Mouse (Mus musculus) cerebellum, adult 9-10 months (tissue): ENCODE measurements around the gene Ccdc81.

Source experiments
- DNase-seq: peaks from one replicate; pipeline ENCODE4 v3.0.0; 2022

The Ccdc81 gene

GRCm38 (mm10) chr7:89903442-89904343 is at the start of gene Ccdc81:
Ccdc81 (minus strand) TSS chr7:89903629.
- no peak for DNase-seq

- DNase-seq: no peak
These were observed 46.0 kb upstream of the Ccdc81 start for GRCm38 (mm10) chr7:89949403-89949802.

DNA sequence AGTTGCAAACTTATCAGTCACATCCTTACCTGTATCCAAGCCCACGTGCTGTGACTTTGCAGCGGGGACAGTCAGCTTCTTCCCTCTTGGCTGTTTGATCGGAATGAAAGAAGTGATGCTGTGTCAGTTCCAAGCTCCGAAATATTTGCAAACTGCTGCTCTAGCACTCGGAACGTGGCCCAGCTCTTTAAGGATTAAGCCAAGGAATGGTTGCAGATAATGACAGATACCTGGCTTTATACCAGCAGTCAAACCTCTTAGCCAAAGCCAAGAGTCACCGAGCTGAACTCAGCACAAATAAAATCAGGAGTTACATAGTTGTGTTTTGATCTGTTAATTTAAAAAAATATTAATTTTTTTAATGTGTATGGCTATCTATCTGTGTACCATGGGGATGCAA is 44.6 kb upstream of the Ccdc81 start:
- DNase-seq: no peak

- DNase-seq: peak; percentile 96
These were observed 37.4 kb upstream of the Ccdc81 start, which contains the start of gene Hikeshi for GRCm38 (mm10) chr7:89940571-89941463. Hikeshi (minus strand) TSS chr7:89941204.

DNA sequence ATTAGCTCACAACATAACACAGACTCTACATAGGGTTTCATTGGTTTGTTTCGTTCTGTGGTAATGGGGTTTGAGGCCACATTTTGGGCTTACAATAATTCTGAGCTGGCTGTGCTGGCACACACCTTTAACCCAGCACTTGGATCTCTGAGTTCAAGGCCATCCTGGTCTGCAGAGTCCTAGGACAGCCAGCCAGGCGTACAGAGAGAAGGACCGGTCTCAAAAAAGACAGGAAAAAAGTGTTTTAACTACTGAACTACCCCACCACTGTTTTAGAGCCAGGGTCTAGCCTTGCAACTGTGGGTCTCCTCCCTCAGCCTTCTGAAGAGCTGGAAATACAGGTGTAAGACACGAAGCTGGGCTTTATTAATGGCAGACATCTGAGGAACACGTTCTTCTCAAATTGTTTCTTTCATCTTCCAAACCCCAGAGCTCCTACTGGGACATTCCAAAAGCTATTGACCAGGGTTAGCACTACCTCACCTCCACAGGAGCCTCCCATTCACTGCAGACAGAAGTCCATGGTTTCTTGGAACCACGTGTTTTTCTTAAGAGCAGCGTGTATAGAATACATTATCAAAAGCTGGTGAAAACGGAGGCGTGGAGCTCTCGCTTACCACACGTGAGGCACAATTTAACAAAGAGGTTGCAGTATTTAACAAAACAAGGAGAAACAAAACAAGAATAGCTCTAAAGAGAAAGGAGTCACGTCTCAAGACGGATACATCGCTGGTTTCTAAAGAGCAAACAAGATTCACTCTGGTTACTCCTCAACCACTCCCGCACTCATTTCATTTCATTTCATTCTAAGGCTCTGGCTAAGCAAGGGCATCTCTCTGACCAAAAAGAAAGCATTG is 36.3 kb upstream of the Ccdc81 start:
- DNase-seq: no peak

DNA sequence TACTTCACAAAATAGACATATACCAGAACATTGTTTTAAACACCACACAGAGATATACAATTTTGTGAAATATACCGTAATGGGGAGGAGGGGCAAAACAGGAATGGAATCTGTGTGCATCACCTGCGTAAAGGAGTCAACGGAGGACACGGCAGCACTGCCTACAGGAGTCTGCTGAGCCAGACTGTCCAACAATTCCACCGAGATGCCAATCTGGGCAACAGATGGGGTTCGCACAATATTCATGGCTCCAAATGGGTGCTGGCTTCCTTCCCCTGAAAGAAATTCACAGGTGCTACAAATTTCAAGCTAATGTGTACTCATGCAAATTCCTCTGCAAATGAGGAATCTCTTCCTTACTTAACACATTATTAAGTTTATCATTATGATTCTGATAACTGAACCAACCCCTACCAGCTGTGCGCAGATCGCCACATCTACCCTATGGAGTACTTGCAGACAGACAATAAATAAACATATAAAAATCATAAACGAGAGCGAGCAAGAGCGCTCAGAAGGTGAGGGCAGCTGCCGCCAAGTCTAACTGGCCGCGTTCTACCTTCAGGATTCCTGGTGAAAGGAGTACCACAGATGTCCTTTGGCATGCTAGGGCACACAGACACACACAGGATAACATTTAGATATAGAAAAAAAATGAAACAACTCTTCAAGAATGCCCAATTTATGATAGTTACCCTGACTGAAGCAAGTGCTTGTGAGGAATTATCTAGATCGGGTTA is 20.2 kb upstream of the Ccdc81 start:
- DNase-seq: peak; percentile 90

DNA sequence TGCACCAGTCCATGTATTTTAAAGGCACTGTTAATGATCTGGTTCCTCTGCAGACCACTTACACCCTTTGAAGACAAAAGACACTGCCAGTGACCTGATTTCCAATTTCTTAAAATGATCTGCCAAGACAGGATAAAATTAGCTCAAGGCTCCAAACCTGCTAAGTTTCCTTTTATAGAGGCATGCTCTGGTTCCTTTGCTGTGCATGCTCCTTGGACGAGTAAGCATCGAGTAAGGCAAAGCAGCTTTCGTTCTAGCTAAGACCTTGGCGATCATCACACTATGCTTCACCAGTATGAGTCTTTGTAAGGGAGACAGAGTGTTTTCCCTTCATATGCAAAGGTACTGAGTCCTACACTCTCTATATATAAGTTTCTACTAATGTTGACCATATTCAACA is 14.3 kb upstream of the Ccdc81 start:
- no peak for DNase-seq

DNA sequence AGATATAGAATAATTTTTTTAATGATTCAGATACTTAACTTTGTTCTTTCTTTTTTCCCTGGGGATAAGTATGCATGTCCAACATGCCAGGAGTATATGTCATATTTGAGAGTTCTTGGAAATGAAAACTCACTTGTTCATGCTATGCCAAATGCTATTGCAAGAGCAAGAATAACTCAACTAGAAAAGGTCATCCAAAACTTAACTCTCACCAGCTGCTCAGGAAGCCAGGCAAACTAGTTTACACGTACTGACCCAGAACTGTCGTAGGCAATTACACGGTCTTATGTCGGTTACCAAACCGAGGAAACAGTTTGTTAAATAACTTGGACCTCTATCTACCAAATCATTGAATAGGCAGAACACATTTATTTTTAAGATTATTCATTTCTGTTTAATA is 13.3 kb upstream of the Ccdc81 start:
- no peak for DNase-seq

DNA sequence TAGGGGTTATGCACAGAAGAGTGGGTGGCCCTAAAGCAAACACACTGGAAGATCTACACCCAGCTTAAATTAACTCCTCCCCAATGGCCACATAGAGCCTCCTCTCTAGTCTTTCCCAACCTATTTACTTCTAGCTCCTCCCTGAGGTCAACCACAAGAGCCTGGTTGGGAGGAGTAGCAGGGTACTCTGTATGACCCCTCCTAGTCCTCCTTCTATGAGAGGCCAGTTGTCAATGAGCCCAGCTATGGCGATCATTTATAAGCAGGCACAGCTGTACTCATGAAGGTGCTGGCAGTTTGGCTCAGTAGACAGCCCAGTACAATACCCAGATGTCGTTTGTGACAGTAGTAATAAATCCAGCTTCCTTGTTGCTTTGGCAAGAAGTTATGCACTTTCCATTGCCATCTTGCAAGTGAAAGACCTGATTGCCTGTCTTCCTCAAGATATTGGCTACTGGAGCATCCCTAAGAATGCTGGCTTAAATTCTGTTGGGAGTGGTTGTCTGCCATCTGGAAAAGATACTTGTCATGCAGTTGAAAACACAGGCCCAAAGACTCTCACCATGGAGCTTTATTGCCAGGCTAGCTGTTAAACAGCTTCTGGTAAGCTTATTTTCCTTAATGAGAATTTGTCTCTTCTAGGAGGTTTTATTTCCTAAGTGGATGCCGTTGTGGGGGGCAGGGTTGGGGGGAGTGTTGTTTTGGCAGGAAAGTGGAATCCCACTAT is 10.2 kb upstream of the Ccdc81 start:
- DNase-seq: no peak

- DNase-seq: no peak
These were observed 8.9 kb upstream of the Ccdc81 start for GRCm38 (mm10) chr7:89912356-89912755.

DNA sequence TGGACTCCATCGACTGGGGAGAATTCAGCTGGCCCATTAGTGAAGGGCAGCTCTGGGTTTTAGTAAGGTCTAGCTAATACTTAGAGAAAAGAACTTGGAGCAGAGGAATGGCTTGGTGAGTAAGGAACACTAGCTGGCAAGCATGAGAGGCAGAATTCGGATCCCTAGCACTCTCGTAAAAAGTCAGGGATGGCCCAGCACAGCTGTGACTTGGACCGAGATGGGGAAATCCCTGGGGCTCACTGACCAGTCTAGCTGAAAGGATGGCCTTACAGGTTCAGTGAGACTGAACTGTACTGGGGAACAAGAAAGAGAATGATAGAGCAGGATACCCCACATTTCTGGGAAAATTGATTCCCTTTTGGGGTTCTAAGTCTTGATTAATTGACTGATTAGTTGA is 6.3 kb upstream of the Ccdc81 start:
- DNase-seq: no peak

- DNase-seq: no peak
These were observed 5.6 kb upstream of the Ccdc81 start for GRCm38 (mm10) chr7:89908899-89909621.

DNA sequence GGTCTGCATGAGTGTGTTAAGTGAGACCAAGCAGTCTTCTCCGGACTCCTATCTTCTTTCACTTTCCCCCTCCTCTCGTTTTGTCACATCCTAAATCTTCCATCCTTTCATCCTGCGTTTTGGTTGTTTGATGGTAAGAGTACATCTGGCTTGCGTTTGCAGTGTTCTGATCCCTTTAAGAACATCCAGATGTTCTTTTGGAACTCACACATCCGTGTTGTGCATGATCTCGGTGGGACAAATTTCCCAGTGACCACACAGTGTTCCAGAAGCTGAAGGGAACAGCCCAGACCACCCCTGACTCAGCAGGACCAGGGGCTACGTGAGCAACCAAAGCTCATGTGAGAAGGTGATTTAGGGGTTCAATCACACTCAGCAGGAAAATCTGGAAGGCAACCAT is 5.0 kb upstream of the Ccdc81 start:
- DNase-seq: no peak

GRCm38 (mm10) chr7:89907950-89908349 is 4.5 kb upstream of the Ccdc81 start:
- peak; percentile 76 for DNase-seq

- DNase-seq: no peak
These were observed 422 bp downstream of the Ccdc81 start for GRCm38 (mm10) chr7:89903007-89903406.

DNA sequence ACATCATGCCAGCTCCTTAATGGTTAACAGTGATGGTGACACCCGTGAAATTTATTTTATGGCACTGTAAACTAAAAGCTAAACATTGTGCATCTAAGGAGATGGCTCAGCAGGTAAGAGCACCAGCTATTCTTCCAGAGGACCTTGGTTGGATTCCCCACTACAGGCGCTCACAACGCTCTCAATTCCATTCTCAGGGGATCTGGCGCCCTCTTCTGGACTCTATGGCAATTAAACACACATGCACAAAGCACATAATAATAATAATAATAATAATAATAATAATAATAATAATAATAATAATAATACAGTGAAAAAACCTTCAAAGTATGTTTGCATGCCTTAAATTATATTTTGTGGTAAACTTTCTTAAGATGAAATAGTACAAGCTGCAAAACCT is 11.6 kb downstream of the Ccdc81 start:
- no peak for DNase-seq

DNA sequence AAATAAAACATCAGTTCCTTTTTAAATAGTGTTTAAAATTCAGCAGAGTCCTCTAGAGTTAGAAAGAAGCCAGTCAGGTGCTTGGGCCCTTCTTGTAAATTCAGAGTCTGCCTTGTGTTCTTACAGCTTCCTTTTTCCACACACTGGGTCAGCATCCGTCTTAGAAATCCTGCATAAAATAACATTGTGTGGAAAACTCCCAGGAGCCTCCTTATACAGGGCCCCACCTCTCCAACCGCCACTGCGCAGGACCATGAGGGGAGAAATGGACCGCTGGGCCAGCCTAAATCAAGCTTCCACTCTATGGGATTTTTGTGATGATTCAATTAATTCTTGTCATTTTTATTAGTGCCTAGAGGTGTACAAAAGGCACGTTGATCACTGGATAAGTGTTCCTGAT is 12.0 kb downstream of the Ccdc81 start:
- DNase-seq: no peak

DNA sequence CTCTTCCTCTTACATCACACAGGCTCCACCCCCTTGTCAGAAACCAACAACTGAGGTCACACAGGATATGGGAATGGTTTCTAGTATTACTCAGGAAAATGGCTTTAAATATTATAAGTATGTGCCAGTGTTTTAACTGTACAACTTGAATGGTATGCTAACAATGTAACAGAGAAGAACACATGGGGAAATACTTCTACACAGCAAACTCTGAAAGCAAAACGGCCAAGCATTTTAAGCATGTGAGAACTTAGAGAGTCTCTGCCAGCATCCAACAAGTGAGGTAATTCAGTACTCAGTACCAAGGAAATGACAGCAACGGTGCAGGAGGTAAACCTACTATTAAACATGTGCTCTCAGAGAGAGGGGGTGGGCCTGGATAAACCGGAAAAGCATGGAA is 18.9 kb downstream of the Ccdc81 start:
- DNase-seq: no peak

GRCm38 (mm10) chr7:89879686-89880085 is 23.7 kb downstream of the Ccdc81 start:
- no peak for DNase-seq

- DNase-seq: no peak
These were observed 36.2 kb downstream of the Ccdc81 start for GRCm38 (mm10) chr7:89867221-89867620.

GRCm38 (mm10) chr7:89864769-89865168 is 38.7 kb downstream of the Ccdc81 start:
- DNase-seq: no peak
